Mouse (Mus musculus) Muller cell, postnatal 12 days (primary cell): ENCODE data around the gene Slco4a1.

Experiments used
- DNase-seq: peaks from one replicate; pipeline ENCODE4 v3.0.0-alpha.2; 2015; ENCODE audit errors: inconsistent ontology term

Slco4a1 gene

DNA sequence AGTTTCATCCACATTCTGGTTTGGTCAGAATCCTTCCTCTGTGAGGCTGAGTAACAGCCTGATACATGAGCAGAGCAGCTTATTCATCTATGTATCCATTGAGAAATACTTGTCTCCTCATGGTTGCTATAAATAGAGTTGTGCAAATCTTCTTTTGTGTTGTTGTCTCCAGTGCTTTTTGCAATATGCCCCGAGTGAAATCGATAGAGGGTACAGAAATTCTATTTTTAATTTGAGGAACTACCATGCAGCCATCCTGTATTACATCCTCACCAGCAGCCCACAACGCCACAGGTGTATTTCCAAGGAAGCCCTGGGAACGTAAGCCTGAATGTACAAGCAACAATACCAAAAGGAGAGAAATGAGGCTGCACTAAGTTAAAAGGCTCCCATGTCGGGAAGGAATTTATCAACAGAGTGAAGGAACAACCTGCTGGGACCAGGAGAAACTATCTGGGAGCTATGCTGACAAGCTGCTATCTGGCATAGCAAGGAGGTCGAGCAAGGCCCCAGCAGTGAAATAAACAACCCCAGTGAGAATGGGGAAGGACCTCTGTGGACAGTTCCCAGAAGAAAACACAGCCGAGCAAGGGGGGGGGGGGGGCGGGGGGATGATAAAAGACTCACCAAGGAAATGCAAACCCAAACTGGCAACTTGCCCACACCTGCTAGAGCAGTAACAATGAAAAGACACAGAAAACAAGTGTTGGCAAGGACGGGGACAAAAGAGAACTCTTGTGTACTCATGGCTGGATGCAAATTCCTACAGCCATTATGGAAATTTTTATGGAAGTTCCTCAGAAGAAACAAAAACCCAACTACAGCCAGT, 10.9 kb upstream of the Slco4a1 start:
- DNase-seq = no peak

DNA sequence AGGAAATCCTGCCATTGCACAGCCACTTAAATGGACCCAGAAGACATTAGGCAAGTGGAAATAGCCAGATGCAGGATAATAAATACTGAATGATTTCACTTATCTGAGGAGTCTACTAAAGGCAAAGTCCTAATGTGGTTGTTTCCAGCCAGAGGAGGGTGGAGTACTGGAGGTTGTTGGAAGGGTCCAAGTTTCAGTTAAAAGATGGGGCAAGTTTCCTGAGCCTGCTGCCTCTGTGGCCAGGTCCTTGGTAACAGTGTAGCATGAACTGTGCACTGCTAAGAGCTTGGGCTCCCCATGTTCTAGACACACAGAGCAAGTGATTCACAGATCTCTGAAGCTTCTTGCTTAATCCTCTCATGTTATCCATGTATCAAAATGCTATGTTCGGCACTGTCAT, 10.1 kb upstream of the Slco4a1 start:
- no peak for DNase-seq

DNA sequence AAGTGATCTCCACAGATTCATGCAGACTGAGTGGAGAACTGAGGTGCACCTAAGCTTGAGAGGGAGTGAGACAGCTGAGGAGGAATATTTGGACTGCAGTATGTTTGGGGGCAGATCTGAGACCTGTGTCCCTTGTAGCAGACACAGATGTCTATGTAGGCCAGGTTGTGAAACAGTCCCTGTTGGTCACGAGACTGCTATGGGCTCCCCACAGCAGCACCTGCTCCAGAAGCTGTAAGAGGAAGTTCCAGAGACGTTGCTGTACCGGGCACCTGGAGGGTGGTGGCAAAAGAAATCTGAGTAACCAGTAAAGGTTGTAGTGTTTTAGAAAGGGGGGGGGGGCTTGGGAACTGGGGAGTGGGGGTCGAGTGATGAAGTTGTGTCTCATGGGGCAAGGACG, 7.0 kb upstream of the Slco4a1 start:
- no peak for DNase-seq

DNA sequence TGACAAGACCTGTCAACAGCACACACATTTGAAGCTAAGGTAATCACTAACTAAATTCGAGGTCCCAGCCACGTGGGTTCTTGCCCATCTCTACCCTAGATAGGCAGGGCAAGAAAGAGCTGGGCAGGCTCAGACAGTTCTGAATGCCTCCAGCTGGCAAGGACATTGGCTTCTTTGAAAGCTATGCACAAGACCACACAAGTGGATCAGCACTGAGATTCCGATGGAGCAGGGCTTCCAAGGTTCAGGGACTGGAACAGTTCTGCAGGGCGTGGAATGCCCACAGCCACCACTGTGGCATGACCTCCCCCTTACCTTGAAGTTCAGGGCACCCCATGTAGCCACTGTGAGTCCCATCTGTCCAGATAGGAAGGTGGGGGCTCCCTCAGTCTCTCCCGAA, 5.5 kb upstream of the Slco4a1 start:
- DNase-seq = no peak

DNA sequence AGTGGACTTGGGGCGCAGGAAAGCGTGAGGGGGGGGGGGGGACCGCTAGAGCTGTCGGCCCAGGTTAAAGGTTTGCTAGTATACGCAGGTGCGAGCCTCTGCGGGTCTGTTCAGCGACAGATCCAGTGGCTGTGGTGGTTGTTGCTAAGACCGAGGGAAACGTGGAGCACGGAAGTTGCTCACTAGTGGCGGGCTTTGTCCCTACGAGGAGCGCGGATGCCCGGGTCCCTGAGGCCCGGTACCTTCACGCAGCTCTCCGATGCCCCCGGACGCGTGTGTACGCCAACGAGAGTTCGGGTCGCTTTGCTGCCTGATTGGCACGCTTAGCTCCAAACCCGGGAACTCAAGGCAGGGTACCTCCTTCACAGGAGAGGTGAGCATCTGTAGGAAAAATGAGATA, 660 bp downstream of the Slco4a1 start:
- no peak for DNase-seq

DNA sequence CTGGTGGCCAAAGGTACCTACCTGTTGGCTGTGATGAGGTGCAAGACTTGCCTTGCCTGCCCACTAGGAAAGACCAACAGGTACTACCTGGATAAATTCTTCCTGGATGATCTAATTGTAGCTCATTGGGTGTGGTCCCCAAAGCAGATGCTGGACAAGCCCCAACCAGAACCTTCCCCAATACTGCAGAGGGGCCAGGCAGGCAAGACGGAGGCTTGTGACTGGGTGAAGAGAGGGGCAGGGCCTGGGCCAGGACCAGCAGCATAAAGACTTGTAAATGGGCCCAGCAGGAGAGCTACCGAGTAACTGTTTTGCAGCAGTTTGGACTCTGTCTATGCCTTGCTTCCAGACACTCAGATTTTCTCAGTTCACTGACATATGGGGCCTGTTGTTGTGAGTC, 1.6 kb downstream of the Slco4a1 start:
- DNase-seq = no peak

DNA sequence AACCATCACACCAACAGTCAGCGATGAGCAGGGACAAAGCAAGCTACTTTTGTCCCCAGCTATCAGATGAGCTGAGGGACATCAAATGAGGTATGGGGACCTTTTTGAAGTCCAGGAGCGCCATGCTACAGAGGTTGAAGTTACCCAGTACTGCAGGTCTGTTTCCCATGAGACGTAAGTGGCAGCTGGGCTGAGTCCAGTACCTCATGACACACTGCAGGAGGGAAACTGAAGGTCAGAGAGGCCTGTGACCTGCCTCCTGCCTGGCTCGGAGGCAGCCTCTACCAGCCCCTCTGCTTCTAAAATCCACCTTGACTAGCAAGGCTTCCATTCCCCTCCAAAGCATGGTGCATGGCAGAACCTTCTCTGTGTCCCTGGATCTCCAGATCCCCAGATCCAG, 3.4 kb downstream of the Slco4a1 start:
- DNase-seq = no peak

DNA sequence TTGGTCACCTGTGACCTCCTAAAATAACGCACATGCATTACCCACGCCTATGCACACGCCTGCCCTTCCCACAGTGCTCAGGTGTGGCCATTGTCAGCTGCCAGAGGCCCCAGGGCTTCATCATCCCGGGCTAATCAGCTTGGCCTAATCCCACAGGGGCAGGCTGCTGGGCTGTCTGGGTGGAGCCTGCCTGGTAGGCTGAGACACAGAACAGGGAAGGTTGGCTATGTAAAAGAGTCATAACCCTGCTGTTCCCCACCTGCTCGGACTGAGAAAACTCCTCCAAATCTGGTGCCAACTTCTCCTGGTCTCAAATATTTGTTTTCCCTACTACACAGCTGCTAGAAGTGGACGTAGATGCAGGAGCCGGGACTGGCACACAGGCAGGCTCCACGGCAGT, 4.8 kb downstream of the Slco4a1 start:
- no peak for DNase-seq

DNA sequence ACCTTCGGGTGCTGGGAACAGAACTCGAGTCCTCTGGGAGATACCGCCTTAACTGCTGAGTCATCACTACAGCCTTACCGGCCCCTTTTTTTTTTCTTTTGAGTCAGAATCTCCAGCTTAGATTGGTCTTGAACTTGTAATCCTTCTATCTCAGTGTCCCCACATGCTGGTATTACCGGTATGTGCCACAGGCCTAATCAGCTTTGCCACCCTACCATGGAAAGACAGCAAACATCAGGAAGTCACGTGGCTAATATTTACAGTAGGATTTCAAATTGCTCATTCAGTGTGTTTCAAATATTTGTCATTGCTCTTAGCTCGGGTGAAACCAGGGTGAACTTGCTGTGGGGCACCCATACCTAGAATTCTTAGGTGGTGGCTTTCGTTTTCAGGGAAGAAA, 6.5 kb downstream of the Slco4a1 start:
- DNase-seq = no peak

DNA sequence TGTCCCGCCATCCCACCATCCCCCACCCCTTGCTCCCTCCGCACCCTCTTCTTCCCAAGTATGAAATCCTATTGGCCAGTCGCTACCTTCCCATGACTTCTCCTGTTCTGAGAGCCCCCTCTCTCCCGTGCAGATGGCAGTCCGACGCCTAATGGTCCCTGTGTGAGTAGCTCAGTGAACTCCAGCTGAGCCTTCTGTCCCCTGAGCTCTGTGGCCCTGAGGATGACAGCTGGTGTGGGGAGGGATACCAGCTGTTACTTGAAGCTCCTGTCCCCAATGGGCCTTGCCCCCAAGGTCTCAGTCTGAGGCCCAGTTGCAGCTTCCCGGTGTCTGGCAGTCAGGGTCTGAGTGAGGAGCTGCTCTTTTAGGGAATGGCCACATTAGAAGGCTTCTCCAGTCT, 10.5 kb downstream of the Slco4a1 start:
- no peak for DNase-seq

DNA sequence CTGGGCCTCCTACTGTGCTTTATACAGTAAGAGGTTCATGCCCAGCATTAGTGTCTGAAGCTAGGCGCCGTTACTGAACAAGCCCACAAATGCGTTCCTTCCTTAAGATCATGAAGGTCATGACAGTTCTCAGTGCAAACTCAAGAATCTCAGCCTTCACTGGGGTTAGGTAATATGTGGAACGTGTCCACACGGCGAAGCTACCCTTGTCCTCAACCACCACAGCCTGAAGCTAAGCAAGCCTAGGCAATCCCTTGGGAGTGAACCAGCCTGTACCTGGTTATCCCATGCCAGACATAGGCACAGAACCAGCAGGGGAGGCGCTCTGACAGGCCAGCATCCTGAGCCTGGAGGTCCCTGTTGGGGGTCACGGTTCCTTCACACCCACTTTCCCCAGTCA, 12.8 kb downstream of the Slco4a1 start:
- DNase-seq = no peak

DNA sequence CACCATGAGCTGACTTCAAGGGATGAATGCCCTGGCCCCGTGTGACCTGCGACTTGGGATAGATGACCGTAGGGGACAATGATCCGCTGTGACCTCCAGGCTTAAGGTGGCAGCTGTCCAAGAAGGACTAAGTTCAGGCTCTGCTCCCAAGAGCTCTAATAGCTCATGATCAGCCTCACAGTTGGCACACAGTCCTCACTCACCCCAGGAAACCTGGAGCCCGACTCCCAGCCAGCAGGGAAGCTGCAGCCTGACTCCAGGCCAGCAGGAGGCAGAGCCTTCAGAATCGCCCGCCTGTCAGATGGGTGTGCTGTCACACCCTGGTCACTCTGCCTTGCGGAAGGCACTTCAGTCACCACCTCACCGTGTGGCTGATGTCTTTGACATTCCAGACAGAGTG, 13.7 kb downstream of the Slco4a1 start:
- DNase-seq = no peak

DNA sequence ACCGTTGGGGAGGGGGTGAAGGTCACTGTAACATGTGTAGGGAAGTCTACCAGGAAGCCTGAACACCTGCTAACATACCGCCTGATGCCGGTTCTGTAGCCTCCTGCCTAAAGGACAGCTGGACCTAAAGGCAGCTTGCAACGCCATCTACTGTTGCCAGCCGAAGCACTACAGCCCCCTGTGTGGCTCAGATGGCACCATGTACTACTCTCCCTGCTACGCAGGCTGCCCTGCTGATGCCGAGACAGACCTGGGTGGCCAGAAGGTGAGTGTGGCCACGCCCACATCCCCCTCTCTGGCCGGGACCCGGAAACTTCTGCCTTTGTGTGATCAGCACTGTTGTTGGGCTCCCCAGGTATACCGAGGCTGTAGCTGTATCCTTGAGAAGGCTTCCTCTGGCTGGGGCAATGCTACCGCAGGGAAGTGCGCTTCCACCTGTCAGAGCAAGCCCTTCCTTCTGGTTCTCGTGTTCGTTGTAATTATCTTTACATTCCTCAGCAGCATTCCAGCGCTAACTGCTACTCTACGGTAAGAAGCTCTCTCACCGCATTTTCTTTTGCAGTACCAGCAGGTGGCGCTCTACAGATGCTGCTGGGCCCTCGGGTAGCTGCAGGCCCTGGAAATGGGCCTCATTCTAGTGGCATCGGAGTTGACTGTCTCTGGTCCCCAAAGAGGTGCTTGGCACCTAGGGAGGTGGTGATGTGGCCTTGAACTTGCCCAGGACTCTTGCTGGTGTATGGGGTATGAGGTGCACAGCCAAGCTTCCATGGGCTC, 16.4 kb downstream of the Slco4a1 start:
- DNase-seq = peak; percentile 44

DNA sequence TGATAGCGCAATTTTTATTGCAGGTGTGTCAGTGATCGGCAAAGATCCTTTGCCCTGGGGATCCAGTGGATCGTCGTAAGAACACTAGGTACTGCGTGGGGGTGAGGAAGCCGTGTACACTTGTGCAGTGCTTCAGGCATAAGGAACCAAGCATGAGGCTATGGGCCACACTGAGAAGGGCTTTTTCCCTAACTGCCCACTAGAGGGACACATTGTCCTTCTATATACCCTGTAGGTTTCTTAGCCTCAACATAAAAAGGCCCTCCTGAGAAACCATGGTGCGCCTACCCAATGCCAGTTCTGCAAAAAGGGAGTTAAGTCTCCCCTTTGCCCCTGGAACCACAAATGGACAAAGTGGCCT, 17.0 kb downstream of the Slco4a1 start:
- DNase-seq = peak; percentile 78

DNA sequence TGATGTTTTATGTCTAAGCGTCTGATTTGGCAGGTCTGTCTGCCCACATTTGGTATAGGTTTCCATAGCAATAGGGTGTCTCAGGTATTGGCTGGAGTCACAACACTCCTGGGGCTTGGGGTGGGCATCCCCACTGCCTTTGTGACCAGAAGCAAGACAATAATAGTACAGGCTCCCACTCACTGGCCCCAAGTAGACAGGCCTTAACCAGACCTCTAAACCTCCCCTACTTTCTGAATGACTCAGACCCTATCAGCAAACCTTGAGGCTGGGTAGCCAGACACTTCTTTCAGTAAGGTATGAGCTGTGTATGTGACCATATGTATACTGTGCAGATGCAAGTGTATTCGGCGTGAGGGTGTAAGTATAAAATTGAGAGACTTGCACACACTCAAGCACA, 18.8 kb downstream of the Slco4a1 start:
- no peak for DNase-seq

DNA sequence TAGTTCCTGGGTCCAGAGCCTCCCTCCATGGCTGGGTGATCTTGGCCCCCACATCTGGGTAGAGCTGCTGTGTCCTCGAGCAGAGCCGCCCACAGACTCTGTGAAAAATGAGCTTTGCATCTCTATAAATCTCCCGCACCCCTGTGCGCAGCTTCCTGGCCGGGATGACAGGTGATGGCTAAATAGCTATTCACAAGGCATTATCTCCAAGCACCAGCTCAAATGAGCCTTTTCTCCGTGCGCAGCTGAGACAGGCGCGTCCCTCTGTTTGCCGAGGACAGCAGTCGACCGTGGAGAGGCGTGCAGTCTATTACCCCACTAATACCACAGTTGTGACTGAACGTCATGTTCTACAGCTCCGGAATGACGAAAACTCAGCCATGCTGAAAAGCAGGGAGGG, 26.2 kb downstream of the Slco4a1 start:
- DNase-seq = no peak

DNA sequence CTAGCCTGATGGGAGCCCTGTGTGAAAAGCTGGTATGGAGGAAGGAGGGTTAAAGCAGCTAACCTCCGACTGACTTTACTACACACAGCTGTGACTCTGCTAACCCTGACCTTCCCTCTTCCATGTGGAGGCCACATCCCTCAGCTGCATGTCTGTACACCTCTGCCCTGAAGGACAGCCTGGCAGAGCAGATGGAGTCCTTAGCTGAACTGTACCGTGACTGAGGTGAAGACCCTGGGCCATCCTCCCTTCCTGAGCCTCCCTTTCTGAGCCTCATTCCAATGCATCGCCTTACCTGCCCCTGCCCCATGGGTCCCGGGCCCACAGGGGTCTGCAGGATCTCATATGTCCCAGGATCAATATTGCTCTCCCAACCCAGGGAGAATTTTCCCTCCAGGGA, 28.8 kb downstream of the Slco4a1 start:
- DNase-seq = no peak

DNA sequence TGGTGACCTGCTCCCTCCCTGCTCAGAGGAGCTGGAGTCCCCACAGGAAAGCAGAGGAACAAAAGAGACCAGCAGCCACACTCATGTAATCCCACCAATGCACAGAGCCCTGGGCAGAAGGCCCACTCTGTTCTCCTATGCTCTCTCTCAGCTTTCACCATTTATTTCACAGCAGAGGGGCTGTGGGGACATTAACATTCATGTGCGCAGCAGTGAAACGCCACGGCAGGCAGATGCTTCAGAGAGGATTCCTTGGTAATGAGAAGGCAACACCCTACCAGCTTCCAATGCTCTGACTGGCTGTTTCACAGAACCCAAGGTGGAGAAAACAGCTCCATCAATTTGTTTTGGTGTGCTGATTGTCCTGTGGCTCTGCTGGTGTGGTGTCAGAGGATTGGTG, 29.3 kb downstream of the Slco4a1 start:
- DNase-seq = no peak

DNA sequence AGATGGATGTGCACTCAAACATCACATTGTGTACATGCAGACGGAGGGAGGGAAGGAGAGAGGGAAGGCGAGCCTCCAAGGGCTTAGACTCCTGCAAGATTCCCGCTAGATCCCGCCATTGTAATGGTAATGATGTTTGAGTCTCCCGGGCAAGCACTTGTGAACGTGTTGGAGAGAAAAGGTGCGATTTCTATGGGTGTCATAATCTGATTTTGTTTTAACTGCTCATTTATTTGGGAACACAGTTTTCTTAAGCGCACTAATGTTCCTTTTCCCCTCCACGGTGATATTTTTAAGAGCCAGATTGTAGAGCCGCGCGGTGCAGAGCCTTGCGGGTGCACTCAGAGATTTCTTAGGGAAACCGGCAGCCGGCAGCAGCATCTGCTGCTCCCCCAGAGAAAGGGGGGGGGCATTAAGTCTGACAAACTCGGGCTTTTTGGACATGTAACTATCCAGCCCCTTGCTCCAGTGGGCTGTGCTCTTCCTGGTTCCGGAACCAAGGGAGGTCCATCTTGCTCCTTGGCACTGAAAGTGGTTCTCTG, 32.2 kb downstream of the Slco4a1 start:
- no peak for DNase-seq

DNA sequence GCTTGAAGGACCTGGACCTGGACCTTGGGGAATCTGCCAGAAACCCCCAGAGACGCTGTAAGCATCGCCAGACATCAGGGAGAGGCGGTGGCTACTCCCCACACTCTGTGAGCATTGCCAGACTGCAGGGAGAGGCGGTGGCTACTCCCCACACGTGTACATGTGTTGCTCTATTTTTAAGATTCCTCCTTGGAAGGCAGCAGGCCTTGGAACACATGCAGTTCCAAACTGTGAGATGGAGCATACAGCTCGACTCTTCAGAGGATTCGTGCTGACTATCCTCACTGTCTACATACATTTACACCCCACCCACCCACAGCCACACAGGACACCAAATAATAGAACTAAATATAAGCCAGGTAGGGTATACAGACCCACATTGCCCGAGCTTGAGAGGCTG, 39.9 kb downstream of the Slco4a1 start:
- DNase-seq = no peak

DNA sequence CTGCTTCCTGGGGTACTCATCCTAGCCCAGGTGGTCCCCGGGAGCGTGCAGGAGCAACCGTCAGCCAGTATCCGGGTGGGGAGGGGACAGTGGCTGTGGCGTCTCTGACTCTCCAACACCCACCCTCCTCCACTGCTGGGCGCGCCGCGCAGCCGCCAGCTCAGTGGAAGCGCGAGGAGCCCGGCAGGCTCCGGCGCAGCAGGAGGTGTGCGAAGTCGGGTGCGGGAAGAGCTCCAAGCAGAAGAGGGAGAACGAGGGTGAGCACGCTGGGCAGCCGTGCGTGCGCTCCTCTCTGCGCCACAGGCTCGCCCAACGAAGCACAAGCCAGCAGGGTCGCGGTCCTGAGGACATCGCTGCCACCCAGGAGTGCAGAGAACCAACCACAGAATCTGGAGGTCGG, 43.7 kb downstream of the Slco4a1 start, which contains the start of gene Ntsr1:
Ntsr1 (plus strand) TSS at position 236 of the 400 bp plus-strand sequence.
- peak; percentile 32 for DNase-seq

DNA sequence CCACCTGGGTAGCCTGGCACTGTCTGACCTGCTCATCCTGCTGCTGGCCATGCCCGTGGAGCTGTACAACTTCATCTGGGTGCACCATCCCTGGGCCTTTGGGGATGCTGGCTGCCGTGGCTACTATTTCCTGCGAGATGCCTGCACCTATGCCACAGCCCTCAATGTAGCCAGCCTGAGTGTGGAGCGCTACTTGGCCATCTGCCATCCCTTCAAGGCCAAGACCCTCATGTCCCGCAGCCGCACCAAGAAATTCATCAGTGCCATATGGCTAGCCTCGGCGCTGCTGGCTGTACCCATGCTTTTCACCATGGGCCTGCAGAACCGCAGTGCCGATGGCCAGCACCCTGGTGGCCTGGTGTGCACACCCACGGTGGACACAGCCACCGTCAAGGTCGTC, 44.7 kb downstream of the Slco4a1 start:
- DNase-seq = no peak
